Mouse (Mus musculus) lung, adult 2 months (tissue): ENCODE measurements around the gene Pbld2.

Experiments
- CTCF ChIP-seq: fragments of 200-500 bp; IDR thresholded peaks from 2 replicates; pipeline ENCODE4 v1.5.1; 2011; ENCODE audit warnings: mild to moderate bottlenecking, low read length, control low read depth; ENCODE audit not compliant: insufficient read depth
- POLR2A ChIP-seq: fragments of 200-500 bp; IDR thresholded peaks from 2 replicates; pipeline ENCODE4 v1.6.1; 2011; ENCODE audit warnings: low read depth, mild to moderate bottlenecking, control low read depth, low read length, borderline replicate concordance; ENCODE audit errors: extremely low read depth

DNA sequence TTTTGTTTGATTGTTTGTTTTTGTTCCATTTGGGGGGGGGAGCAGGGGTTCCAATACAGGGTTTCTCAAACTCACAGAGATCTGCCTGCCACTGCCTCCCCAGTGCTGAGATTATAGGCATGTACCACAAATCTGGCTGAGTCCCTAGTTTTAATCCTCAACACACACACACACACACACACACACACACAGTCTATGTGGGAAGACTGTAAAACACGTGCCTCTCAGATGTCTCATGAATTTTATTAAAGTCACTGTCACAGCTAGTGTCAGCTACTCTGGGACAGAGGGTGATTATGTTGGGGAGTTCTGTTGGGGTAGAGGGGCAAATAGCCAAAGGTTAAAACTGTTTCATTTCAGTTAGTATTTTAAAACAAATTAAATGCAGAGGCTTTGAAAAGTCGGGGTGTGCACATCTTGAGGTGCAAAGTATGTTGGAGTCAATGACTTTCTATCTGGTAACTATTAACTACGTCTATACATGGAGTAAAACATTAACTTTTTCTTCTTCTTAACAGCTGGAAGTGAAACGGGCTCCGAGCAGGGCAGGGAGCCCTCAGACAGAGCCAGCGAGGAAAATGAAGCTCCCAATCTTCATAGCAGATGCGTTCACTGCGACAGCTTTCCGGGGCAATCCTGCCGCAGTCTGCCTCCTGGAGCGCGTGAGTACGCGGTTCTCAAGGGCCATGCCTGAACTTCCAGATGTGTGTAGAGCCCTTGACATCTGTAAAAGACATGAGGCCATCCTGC lies 14.6 kb downstream of the Pbld2 start:
- TF ChIP-seq CTCF (no peak), POLR2A (no peak)
